Mouse (Mus musculus): Measurements from ENCODE around the gene Thpo.

Gene Thpo

GRCm38 (mm10) chr16:20702522-20702893 is 31.8 kb downstream of the Thpo start:
- peak; percentile 69 for DNase-seq

DNA sequence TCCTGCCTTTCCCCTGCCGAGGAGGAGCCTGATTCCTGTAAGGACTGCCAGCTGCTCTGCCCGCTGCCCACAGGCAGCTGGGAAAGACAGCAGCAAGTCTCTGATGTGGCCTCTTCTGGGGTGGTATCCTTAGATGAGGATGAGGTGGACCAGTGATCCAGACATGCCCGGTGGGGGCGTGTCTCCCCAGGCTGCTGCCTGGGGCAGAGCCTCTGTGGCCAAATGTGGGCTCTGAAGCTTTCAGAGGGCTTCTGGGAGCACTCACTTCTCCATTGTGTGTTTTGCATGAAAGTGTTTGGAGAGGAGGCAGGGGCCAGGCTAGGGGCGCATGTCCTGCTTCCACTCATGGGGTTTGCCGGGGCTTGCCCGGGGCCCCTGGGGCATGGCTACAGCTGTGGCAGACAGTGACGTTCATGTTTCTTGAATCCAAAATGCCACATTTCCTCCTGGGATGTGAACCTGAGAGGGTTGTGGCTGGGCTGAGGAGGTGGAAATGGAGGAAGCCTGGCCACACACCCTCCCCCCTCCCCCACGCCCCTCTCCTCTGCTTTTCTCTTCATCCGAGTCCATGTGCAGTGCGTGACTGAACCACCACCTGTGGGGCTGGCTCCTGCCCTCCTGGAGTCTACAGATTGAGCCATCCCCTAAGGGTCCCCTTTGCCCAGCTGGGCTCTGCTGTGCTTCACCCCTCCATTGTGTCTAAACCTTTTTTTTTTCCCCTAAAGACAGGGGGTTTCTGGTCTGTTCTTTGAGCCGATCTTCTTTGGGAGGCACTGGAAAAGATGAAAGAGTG is 32.4 kb downstream of the Thpo start:
- DNase-seq, result no peak

- no peak for DNase-seq
These were observed 33.0 kb downstream of the Thpo start for GRCm38 (mm10) chr16:20701316-20701715.

- DNase-seq, result no peak
These were observed 34.3 kb downstream of the Thpo start for GRCm38 (mm10) chr16:20700036-20700435.

DNA sequence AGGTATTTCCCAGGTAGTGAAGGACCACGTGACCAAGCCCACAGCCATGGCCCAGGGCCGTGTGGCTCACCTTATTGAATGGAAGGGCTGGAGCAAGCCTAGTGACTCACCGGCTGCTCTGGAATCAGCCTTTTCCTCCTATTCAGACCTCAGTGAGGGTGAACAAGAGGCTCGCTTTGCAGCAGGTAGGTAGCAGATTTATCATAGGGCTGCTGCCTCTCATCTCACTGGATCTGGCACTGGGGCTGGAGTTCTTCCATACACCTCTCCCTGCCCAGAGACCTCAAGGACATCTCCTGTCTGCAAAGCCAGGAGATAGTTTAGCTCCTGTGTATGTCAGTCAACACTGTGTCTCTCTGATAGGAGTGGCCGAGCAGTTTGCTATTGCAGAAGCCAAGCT is 35.0 kb downstream of the Thpo start:
- no peak for DNase-seq

GRCm38 (mm10) chr16:20695622-20696323 is 38.5 kb downstream of the Thpo start:
- peak; percentile 98 for DNase-seq

DNA sequence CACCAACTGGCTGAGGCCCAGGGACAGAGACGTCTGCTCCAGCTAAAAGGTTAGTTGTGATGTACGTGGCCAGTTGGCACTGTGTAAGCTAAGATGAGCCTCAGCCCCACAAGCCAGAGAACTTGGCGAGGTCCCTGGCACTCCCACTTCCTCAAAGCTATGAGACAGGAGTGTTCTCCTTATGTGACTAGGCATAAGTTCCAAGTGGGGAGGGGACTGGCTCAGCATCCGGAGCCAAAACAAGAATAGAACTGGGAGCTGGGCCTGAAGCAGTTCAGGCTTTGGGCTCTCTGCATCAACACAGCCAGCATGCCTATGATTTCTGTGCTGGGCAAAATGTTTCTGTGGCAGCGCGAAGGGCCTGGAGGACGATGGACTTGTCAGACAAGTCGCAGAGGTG is 39.5 kb downstream of the Thpo start:
- peak; percentile 89 for DNase-seq

DNA sequence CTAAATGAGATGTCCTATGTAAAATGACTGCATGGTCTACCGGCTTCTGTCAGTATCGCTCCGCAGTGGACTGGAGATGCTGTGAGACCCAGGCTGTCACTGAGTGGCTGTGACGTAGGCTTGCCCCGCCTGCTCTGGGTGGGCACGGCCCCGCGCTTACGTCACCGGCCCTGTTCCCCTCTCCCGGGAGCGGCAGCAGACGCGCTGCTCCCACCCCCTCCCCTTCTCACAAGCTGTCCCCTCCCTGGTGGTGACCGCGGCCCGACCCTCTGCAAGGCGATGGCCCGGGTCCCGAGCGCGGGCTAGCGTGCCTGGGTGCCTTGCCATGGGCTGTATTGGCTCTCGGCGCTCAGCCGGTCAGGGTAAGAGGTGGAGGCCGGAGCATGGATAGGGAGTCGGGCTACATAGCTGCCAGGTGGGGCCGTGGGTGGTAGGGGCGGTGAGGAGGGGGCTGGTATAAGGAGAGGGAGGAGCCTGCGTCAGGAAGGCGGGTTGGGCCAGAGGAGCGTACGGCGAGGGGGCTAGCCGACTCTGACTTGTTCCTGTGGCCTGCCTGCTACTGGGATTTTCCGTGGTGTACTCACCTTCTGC is 41.1 kb downstream of the Thpo start, which contains the start of gene Fam131a:
Fam131a (plus strand) TSS at position 131 of the 591 bp plus-strand sequence.
- peak; percentile 97 for DNase-seq

- no peak for DNase-seq
These were observed 41.9 kb downstream of the Thpo start for GRCm38 (mm10) chr16:20692241-20692965.

- no peak for DNase-seq
These were observed 42.7 kb downstream of the Thpo start for GRCm38 (mm10) chr16:20691617-20692016.

DNA sequence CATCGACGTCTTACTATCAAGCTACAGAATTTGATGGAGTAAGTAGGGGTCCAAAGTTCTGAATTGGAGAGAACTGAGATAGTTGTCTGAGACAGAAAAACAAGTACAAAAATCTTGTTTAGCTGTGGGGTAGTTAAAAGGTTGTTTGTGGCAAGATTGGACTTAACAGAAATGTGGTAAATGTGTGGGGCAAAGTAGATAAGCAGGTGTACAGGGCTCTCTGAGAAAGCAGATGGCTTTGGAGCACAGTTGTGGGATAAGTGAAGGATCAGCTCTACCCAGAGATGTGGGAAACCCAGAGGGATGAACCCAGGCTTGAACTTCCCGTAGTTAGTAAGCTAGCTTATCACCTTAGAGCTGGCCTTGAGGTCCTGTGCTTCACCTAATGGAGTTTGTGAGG is 43.5 kb downstream of the Thpo start:
- no peak for DNase-seq

DNA sequence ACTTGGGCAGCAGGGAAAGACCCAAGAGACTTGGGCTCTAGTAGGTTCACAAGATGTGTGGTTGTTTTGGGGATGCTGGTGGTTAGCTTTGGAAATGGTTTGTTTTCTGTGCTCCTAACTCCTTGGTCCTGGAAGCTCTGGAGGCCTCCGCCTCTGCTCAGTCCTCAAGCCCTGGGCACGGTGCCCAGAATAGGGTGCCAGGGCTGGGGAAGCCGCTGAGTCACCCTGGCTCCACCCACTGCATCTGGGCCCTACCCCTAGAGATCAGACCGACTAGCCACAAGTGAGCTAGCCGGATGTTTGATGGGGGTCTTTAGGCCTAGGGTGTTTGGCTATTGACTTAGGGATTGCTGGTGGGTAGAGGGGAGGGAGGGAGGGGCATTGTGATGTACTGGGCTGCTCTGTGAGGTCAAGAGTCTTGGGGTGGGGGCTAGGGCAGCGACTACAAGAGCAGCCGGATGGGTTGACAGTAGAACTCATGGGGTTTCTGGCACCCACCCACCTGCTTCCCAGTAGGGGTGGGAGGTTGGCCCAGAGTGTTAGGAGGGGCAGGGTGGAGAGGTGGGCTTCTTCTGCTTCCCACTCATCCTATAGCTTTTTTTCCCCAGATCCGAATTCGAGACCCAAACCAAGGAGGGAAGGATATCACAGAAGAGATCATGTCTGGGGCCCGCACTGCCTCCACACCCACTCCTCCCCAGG is 56.2 kb downstream of the Thpo start:
- peak; percentile 87 for DNase-seq

DNA sequence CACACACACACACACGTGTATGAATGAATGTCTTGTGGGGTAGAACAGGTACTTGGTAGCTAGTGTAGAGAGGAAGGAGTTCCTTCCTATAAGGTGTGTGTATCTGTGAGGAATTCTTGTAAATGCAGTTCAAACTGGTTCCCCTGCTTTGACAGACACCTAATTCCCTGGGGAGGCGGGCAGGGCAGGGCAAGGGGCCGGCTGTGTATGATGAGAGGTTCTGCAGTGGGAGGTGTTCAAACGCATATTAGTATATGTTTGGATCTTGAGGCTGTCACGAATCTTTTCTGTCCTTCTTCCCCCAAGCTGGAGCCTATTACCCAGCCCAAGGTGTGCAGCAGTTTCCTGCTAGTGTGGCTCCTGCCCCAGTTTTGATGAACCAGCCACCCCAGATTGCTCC is 56.9 kb downstream of the Thpo start:
- DNase-seq, result no peak

DNA sequence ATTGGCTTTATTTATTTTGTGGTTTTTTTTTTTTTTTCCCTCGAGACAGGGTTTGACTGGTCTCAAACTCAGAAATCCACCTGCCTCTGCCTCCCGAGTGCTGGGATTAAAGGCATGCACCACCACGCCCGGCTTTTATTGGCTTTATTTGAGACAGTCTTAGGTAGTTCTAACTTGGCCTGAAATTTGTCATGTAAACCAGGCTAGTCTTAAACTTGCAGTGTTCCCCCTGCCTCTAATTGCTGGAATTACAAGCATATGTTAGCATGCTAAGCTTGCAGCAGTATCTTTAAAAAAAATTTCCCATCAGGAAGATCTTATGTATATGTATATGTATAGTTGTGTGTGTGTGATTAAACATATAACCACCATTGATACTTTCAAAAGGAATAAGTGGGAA is 57.6 kb downstream of the Thpo start:
- no peak for DNase-seq

DNA sequence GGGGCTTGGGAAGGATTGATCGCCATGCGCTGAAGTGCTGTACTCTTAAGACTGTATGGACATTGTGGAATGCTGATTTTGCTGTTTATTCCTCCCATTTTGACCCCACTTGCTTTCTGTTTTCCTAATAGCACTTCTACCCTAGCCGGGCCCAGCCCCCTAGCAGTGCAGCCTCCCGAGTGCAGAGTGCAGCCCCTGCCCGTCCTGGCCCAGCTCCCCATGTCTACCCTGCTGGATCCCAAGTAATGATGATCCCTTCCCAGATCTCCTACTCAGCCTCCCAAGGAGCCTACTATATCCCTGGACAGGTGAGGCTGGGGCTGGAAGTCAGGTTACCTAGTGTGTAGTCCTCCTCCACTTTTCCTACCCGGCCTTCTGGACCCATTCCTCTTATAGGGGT is 59.1 kb downstream of the Thpo start:
- DNase-seq, result no peak

Measured in right cerebral cortex, adult 18-20 months (tissue).